Mouse (Mus musculus): ENCODE measurements around the gene Ier2.
A peak's percentile ranks its signal among the peaks of the same experiment; 100 is the strongest.

- TF ChIP-seq POLR2A (IDR thresholded peaks at IDR 0.05; ENCODE audit: low read depth, low read length), result no peak
- peak; percentile 87 for TF ChIP-seq CTCF (IDR thresholded peaks at IDR 0.05; ENCODE audit: extremely low read depth, insufficient read depth, insufficient read length, insufficient replicate concordance)
These were observed 41.7 kb upstream of the Ier2 start for GRCm38 (mm10) chr8:84704356-84704755.

Data from spleen, adult 2 months (tissue).